Mouse (Mus musculus): ENCODE data around the gene Moap1. TPM values are rescaled to one million over a fixed set of nuclear protein-coding genes. Genes with fewer than 3 reads are reported as not detected.

The Moap1 gene
- polyA plus RNA-seq, 1 experiment: 11.0 TPM

DNA sequence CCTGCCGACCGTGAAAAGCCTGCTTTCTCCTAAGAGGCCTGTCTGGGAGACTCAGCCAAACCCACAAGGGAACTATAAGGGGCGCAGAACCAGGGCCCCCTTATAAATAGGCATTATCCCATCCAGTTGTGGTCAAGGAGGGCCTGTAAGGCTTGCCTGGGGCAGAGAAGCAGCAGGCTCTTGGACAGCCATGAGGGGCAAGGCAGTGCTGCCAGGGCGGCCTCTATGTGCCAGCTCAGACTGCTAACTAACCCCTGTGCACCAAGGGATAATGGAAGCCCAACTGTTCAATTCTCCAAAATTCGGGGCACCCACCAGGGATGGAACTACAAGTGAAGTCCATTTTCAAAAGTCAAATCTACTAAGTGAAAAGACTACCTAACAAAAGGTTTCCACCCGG is 40.0 kb downstream of the Moap1 start:
- peak overlapping the region; percentile 49 for H3K4me3 ChIP-seq (ENCODE audit: insufficient read depth, low read length)
- peak overlapping the region; percentile 27; the same call in 1 of the 2 replicates for H3K27ac ChIP-seq (ENCODE audit: insufficient read depth, low read length)
- H3K4me1 ChIP-seq (ENCODE audit: control insufficient read depth, insufficient read depth, low read length): peaks cover 20% of the 10 kb centered on the region
- TF ChIP-seq CTCF (IDR thresholded peaks at IDR 0.05; ENCODE audit: extremely low read depth, insufficient read depth, low read length): no peak
- TF ChIP-seq POLR2A (IDR thresholded peaks at IDR 0.05; ENCODE audit: extremely low read depth, insufficient read depth, low read length): no peak

DNA sequence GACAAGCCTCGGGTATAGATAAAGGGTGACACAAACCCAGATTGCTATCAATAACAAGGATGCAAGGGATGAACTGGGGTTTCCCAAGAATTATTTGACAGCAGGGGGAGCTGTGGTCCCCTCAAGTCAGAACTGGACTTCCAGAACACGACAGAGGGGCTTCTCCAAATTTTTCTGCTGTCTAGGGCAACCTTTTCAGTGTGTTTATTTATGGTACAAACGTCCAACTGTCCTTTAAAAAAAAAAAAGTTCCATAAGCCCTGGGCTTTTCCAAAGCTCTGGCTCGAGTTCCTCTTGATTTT is 40.4 kb downstream of the Moap1 start:
- H3K4me3 ChIP-seq (ENCODE audit: insufficient read depth, low read length): peak overlapping the region; percentile 49
- TF ChIP-seq POLR2A (IDR thresholded peaks at IDR 0.05; ENCODE audit: extremely low read depth, insufficient read depth, low read length) (no peak), CTCF (IDR thresholded peaks at IDR 0.05; ENCODE audit: extremely low read depth, insufficient read depth, low read length) (peak; percentile 30; the same call in 1 of the 2 replicates)
- no peak overlapping the region for H3K27ac ChIP-seq (ENCODE audit: insufficient read depth, low read length)
- H3K4me1 ChIP-seq (ENCODE audit: control insufficient read depth, insufficient read depth, low read length): peaks cover 20% of the 10 kb centered on the region

DNA sequence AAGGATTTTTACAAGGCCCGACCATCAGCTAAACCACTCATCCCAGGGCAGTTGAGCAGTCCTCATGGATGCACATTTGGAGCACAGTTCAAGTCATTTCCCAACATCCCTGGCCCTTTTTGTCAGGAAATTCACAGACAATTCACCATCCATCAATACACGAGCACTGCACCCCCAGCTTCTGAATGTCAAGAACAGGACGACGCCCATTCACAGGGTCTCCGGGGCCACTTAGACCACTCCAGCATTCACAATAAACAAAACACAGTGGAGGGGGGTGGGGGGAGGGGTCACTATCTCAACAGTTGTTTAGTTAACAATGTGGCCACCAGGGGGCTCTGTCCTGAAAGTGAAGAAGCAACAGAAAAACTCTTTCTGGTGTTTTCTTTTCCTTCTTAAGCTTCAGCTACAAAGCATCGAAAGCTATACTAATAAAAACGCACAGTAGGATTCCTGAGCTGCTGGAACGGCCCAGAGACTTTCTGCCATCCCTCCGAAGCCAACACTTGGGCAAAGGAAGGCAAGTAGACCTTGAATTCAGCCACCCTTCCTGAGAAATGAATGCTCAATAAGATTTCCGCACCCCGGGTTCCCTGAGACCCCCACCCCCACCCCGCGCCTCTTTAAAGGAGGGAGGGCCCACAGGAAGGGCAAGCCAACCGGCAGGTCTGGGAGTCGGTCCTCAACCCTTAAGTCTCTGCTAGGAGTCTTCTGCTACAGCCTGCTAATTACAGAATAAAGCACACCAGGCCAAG is 40.9 kb downstream of the Moap1 start:
- peaks cover 21% of the 10 kb centered on the region for H3K4me1 ChIP-seq (ENCODE audit: control insufficient read depth, insufficient read depth, low read length)
- TF ChIP-seq POLR2A (IDR thresholded peaks at IDR 0.05; ENCODE audit: extremely low read depth, insufficient read depth, low read length): no peak
- peak; percentile 37; the same call in 1 of the 2 replicates for TF ChIP-seq CTCF (IDR thresholded peaks at IDR 0.05; ENCODE audit: extremely low read depth, insufficient read depth, low read length)
- no peak overlapping the region for H3K27ac ChIP-seq (ENCODE audit: insufficient read depth, low read length)
- peak overlapping the region; percentile 49 for H3K4me3 ChIP-seq (ENCODE audit: insufficient read depth, low read length)

GRCm38 (mm10) chr12:102701691-102702207 is 41.7 kb downstream of the Moap1 start:
- Histone ChIP-seq H3K4me1 (ENCODE audit: control insufficient read depth, insufficient read depth, low read length) (peaks cover 27% of the 10 kb centered on the region), H3K27ac (ENCODE audit: insufficient read depth, low read length) (no peak overlapping the region), H3K4me3 (ENCODE audit: insufficient read depth, low read length) (no peak overlapping the region)
- TF ChIP-seq CTCF (IDR thresholded peaks at IDR 0.05; ENCODE audit: extremely low read depth, insufficient read depth, low read length) (no peak), POLR2A (IDR thresholded peaks at IDR 0.05; ENCODE audit: extremely low read depth, insufficient read depth, low read length) (no peak)

GRCm38 (mm10) chr12:102700453-102700852 is 43.0 kb downstream of the Moap1 start:
- Histone ChIP-seq H3K4me3 (ENCODE audit: insufficient read depth, low read length) (no peak overlapping the region), H3K4me1 (ENCODE audit: control insufficient read depth, insufficient read depth, low read length) (peaks cover 26% of the 10 kb centered on the region), H3K27ac (ENCODE audit: insufficient read depth, low read length) (peak overlapping the region; percentile 13; the same call in 1 of the 2 replicates)
- TF ChIP-seq CTCF (IDR thresholded peaks at IDR 0.05; ENCODE audit: extremely low read depth, insufficient read depth, low read length): no peak
- no peak for TF ChIP-seq POLR2A (IDR thresholded peaks at IDR 0.05; ENCODE audit: extremely low read depth, insufficient read depth, low read length)

- TF ChIP-seq POLR2A (IDR thresholded peaks at IDR 0.05; ENCODE audit: extremely low read depth, insufficient read depth, low read length) (no peak), CTCF (IDR thresholded peaks at IDR 0.05; ENCODE audit: extremely low read depth, insufficient read depth, low read length) (no peak)
- Histone ChIP-seq H3K4me1 (ENCODE audit: control insufficient read depth, insufficient read depth, low read length) (peaks cover 29% of the 10 kb centered on the region), H3K27ac (ENCODE audit: insufficient read depth, low read length) (no peak overlapping the region), H3K4me3 (ENCODE audit: insufficient read depth, low read length) (no peak overlapping the region)
These were observed 44.3 kb downstream of the Moap1 start for GRCm38 (mm10) chr12:102699156-102699555.

DNA sequence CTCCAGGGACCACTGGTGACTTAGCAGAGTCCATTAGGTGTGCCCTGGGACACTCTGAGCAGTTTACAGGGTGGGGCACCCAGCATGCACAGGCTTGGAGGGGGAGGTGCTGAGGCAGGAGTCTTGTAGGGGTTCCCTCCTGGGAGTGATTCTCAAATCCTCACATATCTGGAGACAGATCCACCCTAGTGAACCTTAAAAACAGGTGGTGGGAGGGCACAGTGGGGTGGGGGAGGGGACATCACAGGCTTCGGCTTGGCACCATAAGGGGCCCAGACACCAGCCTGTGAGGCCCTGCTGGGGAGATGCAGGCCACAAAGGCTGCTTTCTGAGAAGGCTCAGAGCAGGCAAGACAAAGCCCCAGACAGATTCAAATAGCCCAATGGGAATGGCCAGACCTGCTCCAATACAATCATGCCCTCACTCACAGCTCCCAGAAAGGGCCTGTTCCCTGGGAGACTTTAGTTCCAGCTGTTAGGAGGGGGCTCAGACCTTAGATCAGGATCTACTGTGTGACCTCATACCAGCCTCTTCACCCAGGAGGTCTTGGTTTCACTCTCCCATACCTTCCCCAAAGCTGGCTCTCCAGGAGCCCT is 45.3 kb downstream of the Moap1 start:
- H3K27ac ChIP-seq (ENCODE audit: insufficient read depth, low read length): no peak overlapping the region
- TF ChIP-seq POLR2A (IDR thresholded peaks at IDR 0.05; ENCODE audit: extremely low read depth, insufficient read depth, low read length): no peak
- no peak for TF ChIP-seq CTCF (IDR thresholded peaks at IDR 0.05; ENCODE audit: extremely low read depth, insufficient read depth, low read length)
- H3K4me1 ChIP-seq (ENCODE audit: control insufficient read depth, insufficient read depth, low read length): peaks cover 29% of the 10 kb centered on the region
- no peak overlapping the region for H3K4me3 ChIP-seq (ENCODE audit: insufficient read depth, low read length)

DNA sequence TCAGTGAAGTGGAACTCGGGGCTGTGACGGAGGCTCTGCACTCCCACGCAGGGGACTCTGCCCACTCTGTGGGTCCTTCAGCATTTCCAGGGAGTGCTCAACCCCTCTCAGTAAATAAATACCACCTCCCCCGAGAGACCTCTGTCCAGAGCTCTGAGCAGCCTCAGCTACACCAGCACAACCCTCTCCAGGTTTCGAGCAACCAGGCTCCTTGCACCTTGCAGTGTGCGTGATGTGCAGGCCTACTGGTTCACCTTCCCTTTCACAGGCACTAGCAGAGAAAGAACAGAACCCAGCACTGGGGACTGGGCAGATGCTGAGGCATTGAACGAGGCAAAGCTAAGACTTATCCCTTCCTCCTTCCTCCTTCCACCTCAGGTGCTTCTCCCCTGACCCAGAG is 46.1 kb downstream of the Moap1 start:
- Histone ChIP-seq H3K4me1 (ENCODE audit: control insufficient read depth, insufficient read depth, low read length) (peaks cover 28% of the 10 kb centered on the region), H3K27ac (ENCODE audit: insufficient read depth, low read length) (no peak overlapping the region)
- TF ChIP-seq CTCF (IDR thresholded peaks at IDR 0.05; ENCODE audit: extremely low read depth, insufficient read depth, low read length) (no peak), POLR2A (IDR thresholded peaks at IDR 0.05; ENCODE audit: extremely low read depth, insufficient read depth, low read length) (no peak)

DNA sequence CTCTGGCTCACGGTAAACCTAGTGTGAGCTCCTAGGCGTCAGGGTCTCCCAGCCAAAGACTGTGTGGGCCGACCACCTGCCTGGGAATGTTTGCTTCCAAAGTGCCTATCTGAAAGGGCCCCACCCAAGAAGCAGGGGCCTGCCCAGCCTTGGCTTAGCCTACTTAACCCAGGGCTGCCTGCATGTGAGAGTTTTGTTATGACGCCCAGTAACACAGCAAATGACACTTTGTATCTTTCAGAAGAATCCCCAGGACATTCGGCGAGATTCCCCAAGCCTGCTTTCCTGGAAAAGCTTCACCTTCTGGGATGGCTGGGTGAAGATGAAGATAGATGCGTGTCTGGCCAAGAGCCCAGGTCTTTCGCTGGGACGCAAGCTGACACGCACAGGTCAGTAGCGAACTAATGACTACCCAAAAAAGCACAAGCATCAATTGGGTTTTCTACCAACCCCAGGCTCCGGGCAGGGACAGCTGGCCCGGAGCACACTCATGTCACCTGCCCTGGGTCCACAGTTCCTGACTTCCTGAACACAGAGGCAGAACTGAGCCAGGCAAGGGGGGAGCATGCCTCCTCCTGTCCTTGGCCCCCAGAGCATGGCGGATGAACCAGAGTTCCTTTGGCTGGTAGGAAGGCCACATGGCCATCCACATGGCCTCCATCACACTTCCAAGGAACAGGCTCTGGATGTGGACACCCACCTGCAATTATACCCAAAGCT is 46.7 kb downstream of the Moap1 start:
- H3K27ac ChIP-seq (ENCODE audit: insufficient read depth, low read length): peak overlapping the region; percentile 1; the same call in 1 of the 2 replicates

More for the DNA sequence above, 46.1 kb downstream of the Moap1 start:
- no peak overlapping the region for H3K4me3 ChIP-seq (ENCODE audit: insufficient read depth, low read length)

More for the DNA sequence above, 46.7 kb downstream of the Moap1 start:
- H3K4me3 ChIP-seq (ENCODE audit: insufficient read depth, low read length): no peak overlapping the region
- TF ChIP-seq CTCF (IDR thresholded peaks at IDR 0.05; ENCODE audit: extremely low read depth, insufficient read depth, low read length) (no peak), POLR2A (IDR thresholded peaks at IDR 0.05; ENCODE audit: extremely low read depth, insufficient read depth, low read length) (no peak)
- peaks cover 25% of the 10 kb centered on the region for H3K4me1 ChIP-seq (ENCODE audit: control insufficient read depth, insufficient read depth, low read length)

Data from cortical plate, adult 2 months (tissue).